Mouse (Mus musculus) cortical plate, adult 2 months (tissue): ENCODE measurements around the gene Kdm5c. TPM values are rescaled to one million over a fixed set of nuclear protein-coding genes. Genes with fewer than 3 reads are reported as not detected.
"Not testable (repeated sequence)": the region's sequence is repeated elsewhere in the genome, so short reads cannot be mapped to it uniquely, and the experiment has no call there.

Experiments
- H3K27ac ChIP-seq: fragments of 200-500 bp; 2 replicates; pipeline ENCODE4 v1.5.1; 2012; ENCODE audit warnings: low read length, control low read depth, inconsistent platforms; ENCODE audit not compliant: insufficient read depth
- H3K4me1 ChIP-seq: fragments of 200-500 bp; 2 replicates; pipeline ENCODE4 v1.6.1; 2011; ENCODE audit warnings: low read length; ENCODE audit not compliant: control insufficient read depth, insufficient read depth
- H3K4me3 ChIP-seq: fragments of 200-500 bp; 2 replicates; pipeline ENCODE4 v1.5.1; 2011; ENCODE audit warnings: mild to moderate bottlenecking, low read length, control low read depth; ENCODE audit not compliant: insufficient read depth
- CTCF ChIP-seq: fragments of 200-500 bp; IDR thresholded peaks from 2 replicates; pipeline ENCODE4 v1.5.1; 2011; ENCODE audit warnings: mild to moderate bottlenecking, control low read depth, low read length; ENCODE audit not compliant: insufficient read depth; ENCODE audit errors: extremely low read depth
- POLR2A ChIP-seq: fragments of 200-500 bp; IDR thresholded peaks from 2 replicates; pipeline ENCODE4 v1.6.1; 2011; ENCODE audit warnings: mild to moderate bottlenecking, low read length, control low read depth; ENCODE audit not compliant: insufficient read depth; ENCODE audit errors: extremely low read depth
- polyA plus RNA-seq: library from polyadenylated mRNA; depleted of rRNA; stranded (reverse); fragments of >200 nt; gene quantifications from 2 replicates; pipeline ENCODE4 v1.2.3, GENCODE M21; 2012; rRNA removed

The Kdm5c gene
- polyA plus RNA-seq, 1 experiment: 33.2 TPM

DNA sequence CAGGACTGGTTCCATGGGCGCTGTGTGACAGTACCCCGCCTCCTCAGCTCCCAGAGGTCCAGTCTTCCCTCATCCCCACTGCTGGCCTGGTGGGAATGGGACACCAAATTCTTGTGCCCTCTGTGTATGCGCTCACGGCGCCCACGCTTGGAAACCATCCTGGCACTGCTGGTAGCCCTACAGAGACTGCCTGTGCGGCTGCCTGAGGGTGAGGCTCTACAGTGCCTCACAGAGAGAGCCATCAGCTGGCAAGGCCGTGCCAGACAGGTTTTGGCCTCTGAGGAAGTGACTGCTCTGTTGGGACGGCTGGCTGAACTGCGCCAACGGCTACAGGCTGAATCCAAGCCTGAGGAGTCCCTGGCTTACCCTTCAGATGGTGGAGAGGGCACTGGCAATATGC is 38.4 kb downstream of the Kdm5c start:
- H3K27ac ChIP-seq: no peak overlapping the region
- H3K4me3 ChIP-seq: no peak overlapping the region
- no peak for TF ChIP-seq CTCF
- no peak for TF ChIP-seq POLR2A
- H3K4me1 ChIP-seq: no peaks in the 10 kb centered on the region

DNA sequence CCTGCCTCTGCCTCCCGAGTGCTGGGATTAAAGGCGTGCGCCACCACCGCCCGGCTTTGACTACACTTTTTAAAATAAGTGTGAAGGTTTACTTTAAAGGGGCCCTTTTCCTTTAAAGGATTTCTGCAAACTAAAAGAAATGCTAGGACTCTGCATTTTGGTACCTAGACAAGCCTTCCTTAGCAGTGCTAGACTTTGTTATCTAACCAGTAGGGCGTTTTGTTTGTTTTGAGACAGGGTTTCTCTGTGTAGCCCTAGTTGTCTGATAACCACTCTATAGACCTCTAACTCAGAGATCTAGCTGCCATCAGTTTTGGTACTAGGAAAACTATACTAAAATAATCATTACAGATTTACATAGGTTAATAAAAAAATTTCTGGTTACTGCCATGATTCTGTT is 46.6 kb downstream of the Kdm5c start:
- Histone ChIP-seq H3K27ac (no peak overlapping the region), H3K4me3 (no peak overlapping the region), H3K4me1 (no peaks in the 10 kb centered on the region)
- TF ChIP-seq CTCF (no peak), POLR2A (no peak)

DNA sequence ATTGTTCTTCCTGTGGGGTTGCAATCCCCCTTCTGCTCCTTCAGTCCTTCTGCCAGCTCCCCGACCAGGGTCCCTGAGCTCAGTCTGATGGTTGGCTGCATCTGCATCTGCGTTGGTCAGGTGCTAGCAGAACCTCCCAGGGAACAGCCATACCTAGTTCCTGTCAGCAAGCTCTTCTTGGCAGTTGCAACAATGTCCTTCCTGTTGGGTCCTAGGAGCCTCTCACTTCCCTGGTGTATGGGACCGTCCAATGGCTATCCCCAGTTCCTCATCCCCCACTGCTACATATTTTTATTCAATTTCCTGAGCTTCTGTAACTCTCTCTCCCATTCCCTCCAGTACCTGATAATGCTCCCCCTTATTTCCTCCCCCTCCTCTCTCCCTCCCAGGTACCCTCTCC is 51.9 kb downstream of the Kdm5c start:
- H3K27ac ChIP-seq: no peak overlapping the region
- TF ChIP-seq CTCF (no peak), POLR2A (no peak)
- H3K4me3 ChIP-seq: no peak overlapping the region
- no peaks in the 10 kb centered on the region for H3K4me1 ChIP-seq

DNA sequence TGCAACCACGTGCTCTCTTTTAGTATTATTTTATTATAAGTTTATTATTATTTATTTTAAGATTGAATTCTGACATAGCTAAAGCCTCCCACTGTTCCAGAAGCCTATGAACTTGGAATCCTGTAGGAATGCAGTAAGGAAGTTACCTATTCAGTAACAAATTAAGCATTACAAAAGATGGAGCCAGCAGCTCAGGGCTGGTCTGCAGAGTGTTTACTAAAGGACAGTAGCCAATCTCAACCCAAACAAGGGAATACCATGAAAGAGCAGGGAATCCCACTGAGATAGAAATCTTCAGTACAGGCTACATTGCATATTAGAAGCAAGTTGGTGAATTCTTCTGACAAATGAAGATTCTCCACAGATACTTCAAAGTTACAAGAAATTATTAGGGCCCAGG is 54.2 kb downstream of the Kdm5c start:
- H3K4me3 ChIP-seq, H3K4me1 ChIP-seq, H3K27ac ChIP-seq: not testable (repeated sequence)

GRCm38 (mm10) chrX:152306224-152306623 is 73.4 kb downstream of the Kdm5c start:
- no peak overlapping the region for H3K4me3 ChIP-seq
- TF ChIP-seq POLR2A: no peak
- TF ChIP-seq CTCF: no peak
- H3K4me1 ChIP-seq: no peaks in the 10 kb centered on the region
- no peak overlapping the region for H3K27ac ChIP-seq

GRCm38 (mm10) chrX:152307371-152307770 is 74.6 kb downstream of the Kdm5c start:
- TF ChIP-seq CTCF: no peak
- no peak for TF ChIP-seq POLR2A
- Histone ChIP-seq H3K4me3 (no peak overlapping the region), H3K27ac (no peak overlapping the region), H3K4me1 (no peaks in the 10 kb centered on the region)

DNA sequence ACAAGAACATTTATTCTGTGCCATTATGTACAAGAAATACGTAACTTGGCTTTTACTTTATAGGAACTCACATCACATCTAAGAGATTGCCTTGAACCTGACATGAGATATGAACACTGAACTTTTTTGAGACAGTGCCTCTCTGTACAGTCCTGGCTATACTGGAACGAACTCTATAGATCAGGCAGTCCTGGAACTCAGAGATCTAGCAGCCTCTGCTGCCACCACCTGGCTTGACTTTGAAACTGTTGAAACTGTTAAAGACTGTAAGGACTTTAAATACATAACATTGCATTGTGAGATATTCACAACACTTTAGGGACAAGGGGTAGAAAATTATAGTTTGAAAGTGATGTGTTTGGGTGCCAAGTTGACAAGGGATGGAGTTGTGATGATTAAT is 75.1 kb downstream of the Kdm5c start:
- Histone ChIP-seq H3K4me3 (no peak overlapping the region), H3K4me1 (no peaks in the 10 kb centered on the region), H3K27ac (no peak overlapping the region)
- TF ChIP-seq CTCF (peak; percentile 35; the same call in 1 of the 2 replicates), POLR2A (no peak)

GRCm38 (mm10) chrX:152320535-152320934 is 87.7 kb downstream of the Kdm5c start:
- TF ChIP-seq CTCF (no peak), POLR2A (no peak)
- no peak overlapping the region for H3K27ac ChIP-seq
- H3K4me1 ChIP-seq: no peaks in the 10 kb centered on the region
- no peak overlapping the region for H3K4me3 ChIP-seq

GRCm38 (mm10) chrX:152322776-152323175 is 90.0 kb downstream of the Kdm5c start:
- Histone ChIP-seq H3K4me1 (no peaks in the 10 kb centered on the region), H3K27ac (no peak overlapping the region), H3K4me3 (no peak overlapping the region)
- no peak for TF ChIP-seq POLR2A

- no peaks in the 10 kb centered on the region for H3K4me1 ChIP-seq
- no peak overlapping the region for H3K4me3 ChIP-seq
- H3K27ac ChIP-seq: no peak overlapping the region
- TF ChIP-seq POLR2A (no peak), CTCF (no peak)
Observed at GRCm38 (mm10) chrX:152323584-152323983, 90.8 kb downstream of the Kdm5c start.

Other genes with a start within 250 kb of the Kdm5c start
- gene Hsd17b10, start 231.2 kb upstream of the Kdm5c start, polyA plus RNA-seq: 35.2 and 37.1 TPM in 2 replicates
- gene Ribc1, start 216.7 kb upstream of the Kdm5c start, polyA plus RNA-seq: 0.30 and 0.40 TPM in 2 replicates
- 38.8 and 39.8 TPM in 2 replicates for gene Smc1a, start 216.6 kb upstream of the Kdm5c start, polyA plus RNA-seq
- 52.8 and 55.6 TPM in 2 replicates for gene Iqsec2, start 88.8 kb upstream of the Kdm5c start, polyA plus RNA-seq
- 35.6 and 38.6 TPM in 2 replicates for gene Kantr, start 94.5 kb downstream of the Kdm5c start, polyA plus RNA-seq
- 163 and 184 TPM in 2 replicates for gene Tspyl2, start 109.4 kb downstream of the Kdm5c start, polyA plus RNA-seq
- 8.7 and 8.8 TPM in 2 replicates for gene Gpr173, start 135.7 kb downstream of the Kdm5c start, polyA plus RNA-seq